Mouse (Mus musculus) MEL (cell line): ENCODE data around the gene Ncoa3. TPM values are rescaled to one million over a fixed set of nuclear protein-coding genes. Genes with fewer than 3 reads are reported as not detected.

Experiments
- DNase-seq: peaks from one replicate; pipeline ENCODE4 v3.0.0; 2011; ENCODE audit warnings: low read depth, low spot score
- H3K27ac ChIP-seq: 2 replicates; pipeline ENCODE4 v1.5.1; 2012; ENCODE audit warnings: low read depth, mild to moderate bottlenecking, control low read depth, low read length, moderate library complexity; ENCODE audit not compliant: control insufficient read depth
- H3K27me3 ChIP-seq, 2 experiments: fragments of 150-350 bp in 1 of 2; sonication (generic) in 1 of 2; 2 replicates each; pipeline ENCODE4 v1.6.1; 2012; ENCODE audit warnings: low read length in 2 of 2, mild to moderate bottlenecking in 2 of 2, improper control_type of control experiment in 1 of 2, moderate library complexity in 1 of 2; ENCODE audit not compliant: insufficient read depth in 2 of 2, control insufficient read depth in 1 of 2
- H3K36me3 ChIP-seq, 2 experiments: 2 replicates each; pipeline ENCODE4 v1.6.1; 2012 to 2014; ENCODE audit warnings: low read length in 2 of 2, improper control_type of control experiment in 1 of 2, inconsistent platforms in 1 of 2, mild to moderate bottlenecking in 1 of 2; ENCODE audit not compliant: insufficient read depth in 2 of 2, control insufficient read depth in 1 of 2
- H3K4me1 ChIP-seq, 2 experiments: fragments of 150-350 bp in 1 of 2; sonication (generic) in 1 of 2; 2 replicates each; pipeline ENCODE4 v1.6.1; 2012; ENCODE audit warnings: low read length in 2 of 2, improper control_type of control experiment in 1 of 2, mild to moderate bottlenecking in 1 of 2; ENCODE audit not compliant: insufficient read depth in 2 of 2, control insufficient read depth in 1 of 2
- H3K4me3 ChIP-seq, 2 experiments: fragments of 150-350 bp in 1 of 2; sonication (generic) in 1 of 2; 2 replicates each; pipeline ENCODE4 v1.5.1; 2012; ENCODE audit warnings: low read depth in 2 of 2, low read length in 2 of 2, mild to moderate bottlenecking in 2 of 2, moderate library complexity in 2 of 2, control low read depth in 1 of 2, improper control_type of control experiment in 1 of 2; ENCODE audit not compliant: control insufficient read depth in 1 of 2, insufficient read depth in 1 of 2
- H3K79me2 ChIP-seq: 2 replicates; pipeline ENCODE4 v1.6.1; 2012; ENCODE audit warnings: mild to moderate bottlenecking, low read length, moderate library complexity; ENCODE audit not compliant: control insufficient read depth, poor library complexity, insufficient read depth
- H3K9ac ChIP-seq: 2 replicates; pipeline ENCODE4 v1.6.1; 2012; ENCODE audit warnings: low read depth, mild to moderate bottlenecking, control low read depth, low read length, moderate library complexity; ENCODE audit not compliant: control insufficient read depth, poor library complexity, severe bottlenecking
- H3K9me3 ChIP-seq: fragments of 150-350 bp; sonication (generic); replicated peaks from 2 replicates; pipeline ENCODE4 v1.6.1; 2012; ENCODE audit warnings: mild to moderate bottlenecking, low read length, improper control_type of control experiment, moderate library complexity; ENCODE audit not compliant: insufficient read depth
- BHLHE40 ChIP-seq: IDR thresholded peaks from 2 replicates; pipeline ENCODE4 v1.6.1; 2012; ENCODE audit warnings: low read depth, mild to moderate bottlenecking, inconsistent platforms, low read length, improper control_type of control experiment, borderline replicate concordance
- CHD1 ChIP-seq: IDR thresholded peaks from 2 replicates; pipeline ENCODE4 v1.6.1; 2012; ENCODE audit warnings: low read depth, mild to moderate bottlenecking, inconsistent platforms, low read length, improper control_type of control experiment
- CTCF ChIP-seq, 3 experiments: IDR thresholded peaks in 2 of 3; conservative IDR thresholded peaks in 1 of 3; 2 replicates each; pipeline ENCODE4 v1.5.1; 2011 to 2012; ENCODE audit warnings: low read length in 3 of 3, low read depth in 2 of 3, mild to moderate bottlenecking in 2 of 3, improper control_type of control experiment in 1 of 3, inconsistent platforms in 1 of 3, mixed read lengths in 1 of 3, moderate library complexity in 1 of 3; ENCODE audit not compliant: control insufficient read depth in 1 of 3, insufficient read depth in 1 of 3, poor library complexity in 1 of 3, severe bottlenecking in 1 of 3
- E2F4 ChIP-seq: IDR thresholded peaks from 2 replicates; pipeline ENCODE4 v1.6.1; 2011; ENCODE audit warnings: low read depth, low read length, improper control_type of control experiment, borderline replicate concordance
- ELF1 ChIP-seq: IDR thresholded peaks from 2 replicates; pipeline ENCODE4 v1.6.1; 2014; ENCODE audit warnings: low read depth, mild to moderate bottlenecking, inconsistent platforms, low read length, improper control_type of control experiment, moderate library complexity
- EP300 ChIP-seq, 2 experiments: IDR thresholded peaks; 2 replicates each; pipeline ENCODE4 v1.6.1; 2011; ENCODE audit warnings: improper control_type of control experiment in 2 of 2, low read length in 2 of 2, low read depth in 1 of 2, mild to moderate bottlenecking in 1 of 2
- GABPA ChIP-seq: IDR thresholded peaks from 2 replicates; pipeline ENCODE4 v1.6.1; 2012; ENCODE audit warnings: low read depth, mild to moderate bottlenecking, inconsistent platforms, low read length, improper control_type of control experiment, moderate library complexity
- GATA1 ChIP-seq: IDR thresholded peaks from 2 replicates; pipeline ENCODE4 v1.6.1; 2011; ENCODE audit warnings: low read depth, low read length, improper control_type of control experiment
- HCFC1 ChIP-seq: IDR thresholded peaks from 2 replicates; pipeline ENCODE4 v1.6.1; 2012; ENCODE audit warnings: low read depth, mild to moderate bottlenecking, inconsistent platforms, low read length, improper control_type of control experiment, moderate library complexity
- JUND ChIP-seq: IDR thresholded peaks from 2 replicates; pipeline ENCODE4 v1.6.1; 2011; ENCODE audit warnings: low read depth, mild to moderate bottlenecking, improper control_type of control experiment, low read length
- KAT2A ChIP-seq: conservative IDR thresholded peaks from 2 replicates; pipeline ENCODE4 v1.6.1; 2012; ENCODE audit warnings: low read depth, low read length, improper control_type of control experiment, inconsistent platforms
- MAX ChIP-seq: IDR thresholded peaks from 2 replicates; pipeline ENCODE4 v1.6.1; 2011; ENCODE audit warnings: low read length, improper control_type of control experiment
- MAZ ChIP-seq: IDR thresholded peaks from 2 replicates; pipeline ENCODE4 v1.6.1; 2012; ENCODE audit warnings: low read depth, mild to moderate bottlenecking, inconsistent platforms, low read length, improper control_type of control experiment
- MXI1 ChIP-seq: IDR thresholded peaks from 2 replicates; pipeline ENCODE4 v1.6.1; 2011; ENCODE audit warnings: mild to moderate bottlenecking, low read depth, low read length, improper control_type of control experiment
- MYB ChIP-seq: IDR thresholded peaks from 2 replicates; pipeline ENCODE4 v1.6.1; 2011; ENCODE audit warnings: mild to moderate bottlenecking, low read depth, low read length, improper control_type of control experiment
- POLR2AphosphoS2 ChIP-seq: IDR thresholded peaks from 2 replicates; pipeline ENCODE4 v1.6.1; 2011; ENCODE audit warnings: low read length, improper control_type of control experiment
- RAD21 ChIP-seq: IDR thresholded peaks from 2 replicates; pipeline ENCODE4 v1.6.1; 2011; ENCODE audit warnings: mild to moderate bottlenecking, low read depth, low read length, improper control_type of control experiment
- RCOR1 ChIP-seq: IDR thresholded peaks from 2 replicates; pipeline ENCODE4 v1.6.1; 2012; ENCODE audit warnings: low read depth, mild to moderate bottlenecking, inconsistent platforms, low read length, improper control_type of control experiment
- SIN3A ChIP-seq: IDR thresholded peaks from 2 replicates; pipeline ENCODE4 v1.6.1; 2012; ENCODE audit warnings: low read length, improper control_type of control experiment, inconsistent platforms
- SMC3 ChIP-seq: IDR thresholded peaks from 2 replicates; pipeline ENCODE4 v1.6.1; 2011; ENCODE audit warnings: low read depth, low read length, improper control_type of control experiment
- USF1 ChIP-seq: IDR thresholded peaks from 2 replicates; pipeline ENCODE4 v1.6.1; 2014; ENCODE audit warnings: low read depth, mild to moderate bottlenecking, inconsistent platforms, low read length, improper control_type of control experiment, moderate library complexity
- USF2 ChIP-seq, 2 experiments: IDR thresholded peaks; 2 replicates each; pipeline ENCODE4 v1.6.1; 2011 to 2012; ENCODE audit warnings: improper control_type of control experiment in 2 of 2, low read length in 2 of 2, borderline replicate concordance in 1 of 2, inconsistent platforms in 1 of 2, low read depth in 1 of 2, mild to moderate bottlenecking in 1 of 2; ENCODE audit not compliant: insufficient read depth in 1 of 2
- ZC3H11A ChIP-seq: IDR thresholded peaks from 2 replicates; pipeline ENCODE4 v1.6.1; 2012; ENCODE audit warnings: low read depth, mild to moderate bottlenecking, inconsistent platforms, low read length, improper control_type of control experiment
- polyA plus RNA-seq, 2 experiments: library from polyadenylated mRNA; stranded (reverse) in 1 of 2; unstranded in 1 of 2; fragments of >175 nt in 1 of 2; fragments of >200 nt in 1 of 2; gene quantifications; 2 replicates each; pipeline versions ENCODE4 v1.2.1 to v1.2.4; 2012; ENCODE audit warnings: low replicate concordance in 2 of 2, low read depth in 1 of 2; ENCODE audit not compliant: insufficient read length in 2 of 2, insufficient read depth in 1 of 2, missing spikeins in 1 of 2
- total RNA-seq: library from RNA; depleted of rRNA; stranded (reverse); fragments of 300-350 nt; gene quantifications from 2 replicates; pipeline ENCODE4 v1.2.3, GENCODE M21; 2012

The Ncoa3 gene
- total and polyA plus RNA-seq, 3 experiments: 5.7 to 19.8 (median 10.3) TPM

DNA sequence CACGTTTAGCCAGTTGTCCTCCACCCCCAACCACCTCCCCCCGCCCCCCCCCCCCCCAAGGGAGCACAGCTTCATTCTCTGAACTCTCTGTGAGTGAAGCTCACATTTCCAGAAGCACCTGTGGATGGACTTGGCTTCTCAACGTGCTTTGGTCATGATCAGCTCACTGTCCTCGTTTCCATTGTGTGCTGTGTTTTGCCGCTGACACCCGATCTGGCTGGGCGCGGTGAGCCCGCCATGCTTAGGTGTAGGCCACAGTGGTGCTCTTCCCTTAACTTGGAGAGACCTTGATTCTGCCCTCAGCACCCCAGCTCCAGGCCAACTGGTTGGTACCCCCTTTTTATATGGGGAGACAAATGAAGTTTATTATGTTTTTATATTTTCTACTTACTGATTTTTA, 79.5 kb downstream of the Ncoa3 start:
- no peaks in the 10 kb centered on the region for H3K9me3 ChIP-seq
- no peak overlapping the region for H3K27ac ChIP-seq
- H3K36me3 ChIP-seq: no peaks in the 10 kb centered on the region; a peak in 1 of 4 replicates
- H3K4me3 ChIP-seq: no peak overlapping the region
- TF ChIP-seq CTCF (IDR thresholded peaks at IDR 0.05 in 2 of 3, conservative IDR thresholded peaks at IDR 0.05 in 1 of 3; ENCODE audit: control insufficient read depth in 1 of 3, insufficient read depth in 1 of 3, low read depth in 2 of 3, low read length in 3 of 3, poor library complexity in 1 of 3, severe bottlenecking in 1 of 3): no peak
- no peak for TF ChIP-seq ZC3H11A
- TF ChIP-seq CHD1: no peak
- TF ChIP-seq KAT2A: no peak
- no peak for TF ChIP-seq SMC3
- no peak for TF ChIP-seq ELF1
- TF ChIP-seq RCOR1: no peak
- TF ChIP-seq BHLHE40: no peak
- TF ChIP-seq JUND: no peak
- no peak for TF ChIP-seq GATA1
- TF ChIP-seq USF1: no peak
- no peak for TF ChIP-seq MYB
- no peak for TF ChIP-seq RAD21
- TF ChIP-seq MAX: no peak
- no peak for TF ChIP-seq MXI1
- TF ChIP-seq E2F4: no peak
- no peak for TF ChIP-seq MAZ
- no peak for TF ChIP-seq USF2 (IDR thresholded peaks at IDR 0.05; ENCODE audit: borderline replicate concordance in 1 of 2, insufficient read depth in 1 of 2, low read depth in 1 of 2, low read length in 2 of 2)
- H3K27me3 ChIP-seq: no peaks in the 10 kb centered on the region
- no peaks in the 10 kb centered on the region for H3K4me1 ChIP-seq
- H3K79me2 ChIP-seq: no peaks in the 10 kb centered on the region
- DNase-seq: no peak
- no peak overlapping the region for H3K9ac ChIP-seq

DNA sequence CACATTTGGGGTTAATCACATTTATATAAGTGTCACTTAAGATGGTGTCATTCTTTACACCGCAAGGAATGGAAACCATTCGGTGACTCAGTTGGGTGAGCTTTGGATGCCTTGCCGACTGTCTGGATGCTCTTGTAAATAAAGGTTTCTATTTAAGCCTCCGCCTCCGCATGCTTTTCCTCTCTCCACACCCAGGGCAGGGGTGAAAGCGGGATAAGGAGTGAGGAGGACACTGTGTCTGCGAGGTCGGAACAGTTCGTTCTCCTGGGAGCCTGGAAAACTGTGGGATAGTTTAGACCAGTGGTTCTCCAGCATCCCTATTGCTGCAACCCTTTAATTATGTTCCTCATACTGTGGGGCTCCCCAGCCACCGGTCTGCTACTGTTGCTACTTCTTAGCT, 80.6 kb downstream of the Ncoa3 start:
- Histone ChIP-seq H3K4me3 (no peak overlapping the region), H3K9ac (no peak overlapping the region), H3K4me1 (no peaks in the 10 kb centered on the region), H3K9me3 (no peaks in the 10 kb centered on the region), H3K79me2 (no peaks in the 10 kb centered on the region), H3K36me3 (no peaks in the 10 kb centered on the region; a peak in 1 of 4 replicates), H3K27me3 (no peaks in the 10 kb centered on the region), H3K27ac (no peak overlapping the region)
- DNase-seq: no peak
- TF ChIP-seq RAD21 (no peak), RCOR1 (no peak), KAT2A (no peak), EP300 (IDR thresholded peaks at IDR 0.05; ENCODE audit: low read depth in 1 of 2, low read length in 2 of 2) (no peak), SIN3A (no peak), GABPA (no peak), JUND (no peak), HCFC1 (no peak), POLR2AphosphoS2 (no peak)
